Mouse (Mus musculus) neural tube, embryonic 12.5 days (tissue): ENCODE measurements around the gene Ehf. TPM values are rescaled to one million over a fixed set of nuclear protein-coding genes. Genes with fewer than 3 reads are reported as not detected.

Experiments
- ATAC-seq: fragments of 200-750 bp; cut with Nextera tagmentation; 2 replicates; pipeline ENCODE4 v1.8.0; 2017; ENCODE audit warnings: low read depth, mild to moderate bottlenecking, moderate TSS enrichment, moderate library complexity; ENCODE audit not compliant: low FRiP score
- H3K27ac ChIP-seq: fragments of 300-500 bp; sonication (generic); 2 replicates; pipeline ENCODE4 v1.5.1; 2016
- H3K27me3 ChIP-seq: fragments of 300-500 bp; sonication (generic); replicated peaks from 2 replicates; pipeline ENCODE4 v1.6.1; 2016; ENCODE audit warnings: mild to moderate bottlenecking
- H3K36me3 ChIP-seq: fragments of 300-500 bp; sonication (generic); 2 replicates; pipeline ENCODE4 v1.6.1; 2016; ENCODE audit warnings: mild to moderate bottlenecking
- H3K4me1 ChIP-seq: fragments of 300-500 bp; sonication (generic); 2 replicates; pipeline ENCODE4 v1.6.1; 2016
- H3K4me2 ChIP-seq: fragments of 300-500 bp; sonication (generic); replicated peaks from 2 replicates; pipeline ENCODE4 v1.6.1; 2016; ENCODE audit warnings: mild to moderate bottlenecking
- H3K4me3 ChIP-seq: fragments of 300-500 bp; sonication (generic); 2 replicates; pipeline ENCODE4 v1.5.1; 2016
- H3K9ac ChIP-seq: fragments of 300-500 bp; sonication (generic); 2 replicates; pipeline ENCODE4 v1.6.1; 2016; ENCODE audit warnings: mild to moderate bottlenecking
- H3K9me3 ChIP-seq: fragments of 300-500 bp; sonication (generic); 2 replicates; pipeline ENCODE4 v1.6.1; 2016; ENCODE audit warnings: mild to moderate bottlenecking
- WGBS: fragments of 180-500 bp; shearing (Covaris S2); methylation state at CpG from one replicate; pipeline ENCODE4 v1.1.7; 2016; 5-methylcytosine and 5-hydroxymethylcytosine counted together
- polyA plus RNA-seq: library from polyadenylated mRNA; unstranded; fragments of >200 nt; fragmentation: Nextera tagmentation; extraction: Ambion mirVana; gene quantifications from 2 replicates; pipeline ENCODE4 v1.2.1, GENCODE M21; 2016

Ehf gene
- polyA plus RNA-seq, 1 experiment from 2014 or later = not detected

DNA sequence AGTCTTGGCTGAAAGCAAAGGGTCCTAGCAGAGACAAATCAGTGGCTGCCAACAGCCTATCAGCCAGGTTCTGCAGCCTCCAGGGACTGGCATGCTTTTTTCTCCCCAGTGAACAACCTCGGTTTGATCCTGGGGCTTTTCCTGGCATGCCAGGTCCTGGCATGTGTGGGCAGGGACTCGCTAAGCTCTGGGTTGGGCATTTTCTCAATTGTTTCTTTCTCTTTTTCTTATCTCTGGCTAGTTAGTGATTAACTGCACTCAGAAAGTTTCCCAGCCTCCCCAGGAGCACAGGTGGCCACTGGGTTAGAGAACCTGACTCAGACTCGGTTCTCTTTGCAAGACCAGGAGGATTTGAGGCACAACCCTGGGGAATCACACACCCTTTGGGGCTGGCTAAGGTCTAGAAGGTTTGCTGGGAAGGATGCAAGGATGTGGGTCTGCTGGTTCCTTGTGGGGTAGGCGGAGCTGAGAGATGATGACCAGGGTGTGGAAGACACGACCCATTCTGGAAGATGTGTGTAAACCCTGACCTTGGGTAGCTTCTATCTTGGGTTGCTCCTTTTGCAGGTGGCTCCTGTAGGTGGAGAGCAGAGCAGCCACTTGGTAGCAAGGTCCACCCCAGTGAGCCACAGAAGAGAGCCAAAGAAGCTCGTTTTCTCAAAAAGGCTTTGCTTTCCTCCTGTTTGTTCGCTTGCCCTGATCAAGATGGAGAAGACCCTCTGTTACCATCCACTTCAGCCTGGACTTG, 22.4 kb upstream of the Ehf start:
- Histone ChIP-seq H3K9me3 (no peaks in the 10 kb centered on the region), H3K9ac (no peak overlapping the region), H3K27me3 (no peaks in the 10 kb centered on the region), H3K4me1 (no peaks in the 10 kb centered on the region), H3K36me3 (no peaks in the 10 kb centered on the region), H3K4me3 (no peak overlapping the region), H3K4me2 (no peak overlapping the region), H3K27ac (no peak overlapping the region)
- ATAC-seq = no peak
- 85% methylated on average over 7 of the region's 7 CpGs for WGBS

DNA sequence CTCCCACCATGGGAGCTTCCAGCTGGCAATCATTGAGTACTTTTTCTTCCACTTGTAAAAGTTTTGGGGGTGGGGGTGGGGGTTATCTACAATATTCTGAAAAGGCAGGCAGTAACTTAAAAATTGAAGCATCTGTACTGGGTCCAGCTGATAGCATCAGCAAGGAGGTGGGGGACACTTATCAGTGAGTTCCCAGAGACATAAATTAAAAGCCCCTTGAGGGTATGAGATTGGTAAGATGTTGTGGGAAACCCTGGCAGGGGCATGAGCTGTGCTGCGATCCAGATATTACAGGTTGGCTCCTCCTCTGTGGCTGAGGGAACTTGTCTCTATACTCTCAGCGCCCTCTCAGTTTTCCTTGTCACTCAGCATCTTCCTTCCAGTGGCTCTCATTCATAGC, 21.2 kb upstream of the Ehf start:
- Histone ChIP-seq H3K27me3 (no peaks in the 10 kb centered on the region), H3K9ac (no peak overlapping the region), H3K27ac (no peak overlapping the region), H3K4me1 (no peaks in the 10 kb centered on the region), H3K36me3 (no peaks in the 10 kb centered on the region), H3K9me3 (no peaks in the 10 kb centered on the region), H3K4me2 (no peak overlapping the region), H3K4me3 (no peak overlapping the region)
- no peak for ATAC-seq
- 83% methylated on average over 2 of the region's 2 CpGs for WGBS

GRCm38 (mm10) chr2:103322171-103322570, 19.1 kb upstream of the Ehf start:
- Histone ChIP-seq H3K4me2 (no peak overlapping the region), H3K9ac (no peak overlapping the region), H3K9me3 (no peaks in the 10 kb centered on the region), H3K36me3 (no peaks in the 10 kb centered on the region), H3K27ac (no peak overlapping the region), H3K4me1 (no peaks in the 10 kb centered on the region), H3K4me3 (no peak overlapping the region), H3K27me3 (no peaks in the 10 kb centered on the region)
- 84% methylated on average over 1 of the region's 1 CpGs for WGBS
- no peak for ATAC-seq

DNA sequence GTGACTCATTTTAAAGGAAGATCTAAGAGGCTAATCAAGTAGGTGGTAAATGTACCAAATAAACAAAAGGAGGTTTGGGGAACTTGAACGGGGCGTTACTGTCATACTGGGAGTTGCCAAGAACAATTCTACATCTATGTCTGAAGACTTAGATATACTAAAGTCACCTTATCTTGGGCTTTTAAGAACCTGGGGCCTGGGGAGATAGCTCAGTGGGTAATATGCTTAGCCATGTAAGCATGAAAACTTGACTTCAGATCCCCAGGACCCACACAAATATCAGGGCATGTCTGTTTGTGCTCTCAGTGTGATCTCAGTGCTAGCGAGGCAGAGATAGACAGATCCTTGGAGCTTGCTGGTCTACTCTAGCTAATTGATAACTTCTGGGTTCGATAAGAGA, 18.6 kb upstream of the Ehf start:
- H3K27me3 ChIP-seq = no peaks in the 10 kb centered on the region
- ATAC-seq = no peak
- WGBS = 90% methylated on average over 4 of the region's 4 CpGs

DNA sequence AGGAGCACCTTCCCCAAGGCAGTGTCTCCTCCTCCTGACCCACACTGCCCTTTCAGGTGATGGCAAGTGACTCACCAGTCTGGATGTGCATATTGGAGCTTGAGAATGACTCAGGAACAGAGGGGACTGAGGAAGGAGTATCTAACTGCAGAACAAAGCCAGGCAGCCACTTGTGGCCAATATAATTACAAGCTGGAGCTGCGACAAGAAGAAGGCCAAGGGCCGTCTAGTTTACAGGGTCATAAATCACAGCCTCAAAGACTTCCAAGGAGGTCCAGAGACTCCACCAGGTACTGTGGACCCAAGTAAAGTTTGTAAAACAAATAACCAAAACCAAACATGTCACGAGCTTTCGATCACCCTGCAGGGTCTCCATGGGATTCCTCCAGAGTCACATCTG, 10.9 kb upstream of the Ehf start:
- Histone ChIP-seq H3K27ac (no peak overlapping the region), H3K9me3 (no peaks in the 10 kb centered on the region), H3K9ac (no peak overlapping the region), H3K4me2 (no peak overlapping the region), H3K4me3 (no peak overlapping the region), H3K4me1 (no peaks in the 10 kb centered on the region), H3K36me3 (no peaks in the 10 kb centered on the region), H3K27me3 (no peaks in the 10 kb centered on the region)
- WGBS = 42% methylated on average over 4 of the region's 4 CpGs
- no peak for ATAC-seq

More for the DNA sequence above, 18.6 kb upstream of the Ehf start:
- Histone ChIP-seq H3K27ac (no peak overlapping the region), H3K9ac (no peak overlapping the region), H3K9me3 (no peaks in the 10 kb centered on the region), H3K36me3 (no peaks in the 10 kb centered on the region), H3K4me1 (no peaks in the 10 kb centered on the region), H3K4me3 (no peak overlapping the region), H3K4me2 (no peak overlapping the region)

DNA sequence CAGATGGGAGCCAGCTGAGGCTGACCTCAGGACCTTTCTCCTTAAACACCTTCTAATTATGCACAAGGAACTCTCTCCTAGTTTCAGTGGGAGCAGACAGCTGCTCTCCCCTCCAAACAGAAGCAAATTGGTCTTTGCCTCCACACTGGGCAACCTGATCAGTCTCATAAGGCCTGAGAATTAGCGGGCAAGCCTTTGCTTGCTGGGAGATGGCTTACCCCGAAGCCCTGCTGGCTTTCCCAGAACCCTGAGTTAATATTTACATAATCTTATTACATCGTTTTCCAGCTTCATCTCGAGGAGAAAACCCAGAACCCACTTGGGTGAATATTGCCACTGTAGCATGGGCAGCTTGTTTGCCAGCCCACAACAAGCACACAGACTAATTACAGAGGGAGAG, 9.6 kb upstream of the Ehf start:
- no peaks in the 10 kb centered on the region for H3K4me1 ChIP-seq
- H3K9ac ChIP-seq = no peak overlapping the region
- no peak overlapping the region for H3K4me2 ChIP-seq
- no peak overlapping the region for H3K27ac ChIP-seq
- WGBS = 68% methylated on average over 4 of the region's 4 CpGs
- H3K27me3 ChIP-seq = no peaks in the 10 kb centered on the region
- H3K4me3 ChIP-seq = no peak overlapping the region
- H3K36me3 ChIP-seq = no peaks in the 10 kb centered on the region
- ATAC-seq = no peak
- no peaks in the 10 kb centered on the region for H3K9me3 ChIP-seq

- WGBS = 44% methylated on average over 5 of the region's 5 CpGs
- Histone ChIP-seq H3K27me3 (no peaks in the 10 kb centered on the region), H3K4me2 (no peak overlapping the region), H3K36me3 (no peaks in the 10 kb centered on the region), H3K27ac (no peak overlapping the region), H3K9me3 (no peaks in the 10 kb centered on the region), H3K9ac (no peak overlapping the region), H3K4me3 (no peak overlapping the region), H3K4me1 (no peaks in the 10 kb centered on the region)
- no peak for ATAC-seq
Observed at GRCm38 (mm10) chr2:103310663-103311062, 7.6 kb upstream of the Ehf start.

DNA sequence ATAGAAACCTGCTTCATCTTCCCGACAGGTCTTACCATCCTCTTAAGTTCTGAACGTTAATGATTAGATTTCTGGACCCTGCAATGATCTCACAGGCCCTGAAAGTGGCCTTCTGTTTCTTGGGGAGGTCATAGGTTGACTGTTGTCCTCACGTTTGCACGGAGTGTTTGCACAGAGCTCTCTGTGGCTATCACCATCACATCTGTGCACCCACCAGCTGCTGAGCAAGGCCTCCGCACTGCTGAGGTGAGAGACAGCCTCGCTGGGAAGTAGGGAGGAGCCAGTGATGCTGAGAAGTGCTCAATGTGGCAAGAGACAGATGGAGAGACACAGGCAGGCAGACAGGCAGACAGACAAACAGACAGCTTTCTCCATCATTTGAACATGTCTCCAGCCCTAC, 3.6 kb upstream of the Ehf start:
- no peaks in the 10 kb centered on the region for H3K27me3 ChIP-seq
- 52% methylated on average over 6 of the region's 6 CpGs for WGBS

GRCm38 (mm10) chr2:103302669-103303068, 409 bp downstream of the Ehf start:
- H3K9me3 ChIP-seq = no peaks in the 10 kb centered on the region
- H3K4me2 ChIP-seq = no peak overlapping the region
- H3K27ac ChIP-seq = no peak overlapping the region
- WGBS = 69% methylated on average over 6 of the region's 6 CpGs
- no peaks in the 10 kb centered on the region for H3K4me1 ChIP-seq
- H3K4me3 ChIP-seq = no peak overlapping the region
- no peaks in the 10 kb centered on the region for H3K27me3 ChIP-seq
- ATAC-seq = no peak
- H3K9ac ChIP-seq = no peak overlapping the region
- H3K36me3 ChIP-seq = no peaks in the 10 kb centered on the region

More for the DNA sequence above, 3.6 kb upstream of the Ehf start:
- H3K4me3 ChIP-seq = no peak overlapping the region
- H3K4me2 ChIP-seq = no peak overlapping the region
- ATAC-seq = no peak
- no peaks in the 10 kb centered on the region for H3K36me3 ChIP-seq
- H3K9me3 ChIP-seq = no peaks in the 10 kb centered on the region
- no peaks in the 10 kb centered on the region for H3K4me1 ChIP-seq
- no peak overlapping the region for H3K9ac ChIP-seq
- no peak overlapping the region for H3K27ac ChIP-seq

DNA sequence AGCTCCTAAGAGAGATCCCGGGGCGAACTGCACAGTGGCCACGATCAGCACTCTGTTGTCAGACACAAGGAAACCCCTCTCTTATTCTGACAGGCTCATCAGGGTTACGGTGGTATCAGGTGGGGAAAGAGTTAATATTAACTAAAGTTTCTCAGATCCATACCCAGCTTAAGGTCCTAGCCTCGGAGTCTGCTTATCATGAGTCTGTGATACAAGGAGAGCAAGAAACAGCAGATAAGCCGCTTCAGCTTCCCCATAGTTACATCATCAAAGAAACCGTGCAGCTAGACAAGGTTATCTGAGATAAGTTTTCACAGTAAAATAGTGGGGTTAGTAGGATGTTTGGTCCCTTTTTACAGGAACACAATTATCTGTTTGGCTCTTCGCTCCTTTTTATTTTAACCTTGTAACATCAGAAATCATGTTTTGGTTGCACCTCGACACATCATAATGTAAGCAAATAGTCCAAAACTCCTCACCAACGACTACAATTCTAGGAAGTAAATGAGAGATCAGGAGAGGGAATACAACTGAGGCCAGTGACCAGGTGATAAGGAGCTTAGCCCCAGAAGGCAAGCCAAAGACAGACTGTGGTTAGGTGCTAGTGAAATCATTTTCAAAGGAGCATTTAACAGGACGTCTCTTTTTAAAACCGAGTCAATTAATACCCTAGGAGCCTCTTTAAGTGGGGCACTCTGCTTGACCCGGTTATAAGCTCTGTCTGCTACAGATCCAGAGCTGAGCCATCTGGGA, 4.2 kb downstream of the Ehf start:
- H3K4me2 ChIP-seq = no peak overlapping the region
- H3K27ac ChIP-seq = no peak overlapping the region
- no peak overlapping the region for H3K9ac ChIP-seq
- H3K4me1 ChIP-seq = no peaks in the 10 kb centered on the region
- H3K27me3 ChIP-seq = no peaks in the 10 kb centered on the region
- H3K36me3 ChIP-seq = no peaks in the 10 kb centered on the region
- no peaks in the 10 kb centered on the region for H3K9me3 ChIP-seq
- H3K4me3 ChIP-seq = no peak overlapping the region
- ATAC-seq = no peak
- WGBS = 86% methylated on average over 13 of the region's 13 CpGs

DNA sequence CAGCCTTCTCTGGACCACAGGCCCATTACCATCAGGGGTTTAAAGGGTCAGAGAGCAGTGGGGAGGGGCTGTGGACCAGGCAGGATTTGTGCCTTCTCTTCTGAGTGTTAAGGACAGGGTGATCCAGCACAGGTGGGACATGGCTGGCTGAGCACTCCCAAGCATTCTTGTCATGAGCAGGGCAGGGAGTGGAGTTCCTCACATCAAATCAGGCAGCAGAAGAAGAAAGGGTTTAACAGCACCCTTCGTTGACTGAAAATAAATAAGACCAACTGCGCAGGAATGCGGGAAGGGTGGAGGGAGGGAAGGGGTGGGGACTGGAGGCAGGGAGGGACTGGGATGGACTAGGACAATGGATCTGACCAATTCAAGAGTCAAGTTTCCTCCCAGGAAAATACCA, 8.6 kb downstream of the Ehf start:
- Histone ChIP-seq H3K9ac (no peak overlapping the region), H3K36me3 (no peaks in the 10 kb centered on the region), H3K4me1 (no peaks in the 10 kb centered on the region), H3K27ac (no peak overlapping the region), H3K27me3 (no peaks in the 10 kb centered on the region), H3K4me3 (no peak overlapping the region), H3K4me2 (no peak overlapping the region), H3K9me3 (no peaks in the 10 kb centered on the region)
- ATAC-seq = no peak
- 7% methylated on average over 3 of the region's 3 CpGs for WGBS

GRCm38 (mm10) chr2:103293751-103294150, 9.3 kb downstream of the Ehf start:
- ATAC-seq = no peak
- Histone ChIP-seq H3K9ac (no peak overlapping the region), H3K27ac (no peak overlapping the region), H3K36me3 (no peaks in the 10 kb centered on the region), H3K4me2 (no peak overlapping the region), H3K4me3 (no peak overlapping the region), H3K27me3 (no peaks in the 10 kb centered on the region), H3K4me1 (no peaks in the 10 kb centered on the region), H3K9me3 (no peaks in the 10 kb centered on the region)
- 74% methylated on average over 5 of the region's 5 CpGs for WGBS

GRCm38 (mm10) chr2:103293214-103293613, 9.9 kb downstream of the Ehf start:
- H3K4me1 ChIP-seq = no peaks in the 10 kb centered on the region
- H3K9me3 ChIP-seq = no peaks in the 10 kb centered on the region
- H3K4me3 ChIP-seq = no peak overlapping the region
- H3K27me3 ChIP-seq = no peaks in the 10 kb centered on the region
- no peak overlapping the region for H3K27ac ChIP-seq
- no peaks in the 10 kb centered on the region for H3K36me3 ChIP-seq
- WGBS = 27% methylated on average over 3 of the region's 3 CpGs
- H3K9ac ChIP-seq = no peak overlapping the region
- no peak overlapping the region for H3K4me2 ChIP-seq
- no peak for ATAC-seq
